Mouse (Mus musculus) cerebellum, adult 9-10 months (tissue): Measurements from ENCODE around the gene Gm10401.

Experiments used
- DNase-seq: peaks from one replicate; pipeline ENCODE4 v3.0.0; 2022

The Gm10401 gene

DNA sequence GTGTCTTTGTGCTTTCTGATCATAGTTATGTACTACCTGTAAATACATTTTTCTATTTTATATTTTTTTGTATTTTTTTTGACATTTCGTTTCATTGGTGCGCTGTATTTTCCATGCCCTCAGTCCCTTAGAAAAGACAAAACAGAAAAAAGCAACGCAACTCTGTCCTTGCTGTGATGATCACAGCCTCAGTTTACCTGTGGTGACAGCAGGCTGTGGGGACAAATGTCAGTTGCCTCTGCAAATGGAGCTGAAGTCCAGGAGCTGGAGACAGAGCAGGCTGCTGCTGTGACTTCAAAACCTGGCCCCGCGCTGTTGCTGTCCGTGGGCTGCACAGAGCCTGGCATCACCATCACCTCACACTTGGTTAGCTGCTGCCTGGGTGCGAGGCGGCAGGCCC, at the start of gene Gm10401:
Gm10401 (minus strand) TSS at position 101 of the 400 bp plus-strand sequence.
- DNase-seq = no peak

DNA sequence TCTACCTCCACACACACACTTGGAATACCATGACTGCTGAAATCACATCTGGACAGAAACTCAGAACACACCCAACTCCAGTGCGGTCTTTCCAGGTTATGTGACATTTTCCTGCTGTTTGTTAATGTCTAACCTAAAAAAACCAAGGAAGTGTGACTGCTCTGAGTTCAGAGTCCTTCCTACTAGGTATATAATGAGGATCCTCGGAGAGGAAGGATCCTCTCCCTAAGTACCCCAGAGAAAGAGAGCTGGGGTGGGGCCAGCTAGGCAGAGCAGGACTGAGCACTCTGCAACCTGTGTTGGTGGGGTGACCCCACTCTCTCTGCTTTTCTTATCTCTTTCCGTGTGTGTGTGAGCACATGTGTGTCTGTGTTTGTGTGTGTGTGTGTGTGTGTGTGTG, 49.3 kb upstream of the Gm10401 start:
- no peak for DNase-seq

DNA sequence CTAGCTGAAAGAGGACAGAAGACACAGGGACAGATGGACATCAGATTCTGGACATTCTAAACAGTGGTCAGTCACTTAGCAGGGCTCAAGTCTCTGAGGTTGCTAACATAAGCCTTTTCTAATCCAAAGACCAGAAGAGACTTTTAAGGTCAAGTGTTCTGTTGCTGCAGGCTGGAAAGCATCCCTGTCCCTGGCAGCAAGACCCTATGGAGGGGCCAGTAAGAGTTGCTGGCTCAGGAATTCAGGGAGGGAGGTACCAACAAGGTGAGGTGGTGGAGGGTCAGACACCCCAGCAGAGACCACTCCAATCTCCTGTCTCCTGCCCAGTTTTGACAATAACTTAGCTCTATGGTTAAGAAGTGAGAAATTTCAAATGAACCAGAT, 48.6 kb upstream of the Gm10401 start:
- DNase-seq = no peak

DNA sequence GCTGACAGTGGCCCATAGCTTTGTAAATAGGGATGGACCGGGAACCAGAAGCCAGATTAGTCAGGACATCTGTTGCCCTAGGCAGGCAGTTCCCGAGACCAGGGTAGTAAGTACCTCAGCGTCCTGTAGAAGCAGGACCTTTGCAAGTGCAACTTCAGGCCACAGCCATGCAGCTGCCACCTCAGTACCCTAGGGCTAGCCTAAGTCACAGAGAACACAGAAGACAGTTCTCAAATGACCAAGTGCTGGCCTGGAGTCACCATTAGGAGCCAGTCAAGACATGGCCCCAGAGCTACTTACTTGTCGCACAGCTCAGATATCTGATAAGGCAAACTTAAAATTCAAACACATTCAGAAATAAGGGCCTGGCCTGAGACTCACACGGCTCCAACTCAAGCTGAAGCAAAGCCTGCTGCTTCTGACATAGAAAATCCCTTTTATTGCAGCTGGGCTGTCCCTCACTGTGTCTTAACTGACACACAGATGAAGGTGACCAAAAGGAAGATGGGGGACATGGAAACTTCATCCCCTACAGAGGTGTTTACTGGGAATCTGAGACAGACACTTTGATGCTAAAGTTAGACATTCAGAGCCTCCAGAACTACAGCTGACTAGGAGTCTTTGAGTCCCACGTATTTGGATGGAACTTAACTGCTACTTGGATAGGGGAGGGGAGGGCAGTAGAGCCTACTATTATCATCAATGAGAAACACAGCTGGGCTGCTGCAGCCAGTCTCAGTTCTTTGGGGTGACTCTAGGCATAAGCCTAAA, 48.1 kb upstream of the Gm10401 start:
- no peak for DNase-seq

DNA sequence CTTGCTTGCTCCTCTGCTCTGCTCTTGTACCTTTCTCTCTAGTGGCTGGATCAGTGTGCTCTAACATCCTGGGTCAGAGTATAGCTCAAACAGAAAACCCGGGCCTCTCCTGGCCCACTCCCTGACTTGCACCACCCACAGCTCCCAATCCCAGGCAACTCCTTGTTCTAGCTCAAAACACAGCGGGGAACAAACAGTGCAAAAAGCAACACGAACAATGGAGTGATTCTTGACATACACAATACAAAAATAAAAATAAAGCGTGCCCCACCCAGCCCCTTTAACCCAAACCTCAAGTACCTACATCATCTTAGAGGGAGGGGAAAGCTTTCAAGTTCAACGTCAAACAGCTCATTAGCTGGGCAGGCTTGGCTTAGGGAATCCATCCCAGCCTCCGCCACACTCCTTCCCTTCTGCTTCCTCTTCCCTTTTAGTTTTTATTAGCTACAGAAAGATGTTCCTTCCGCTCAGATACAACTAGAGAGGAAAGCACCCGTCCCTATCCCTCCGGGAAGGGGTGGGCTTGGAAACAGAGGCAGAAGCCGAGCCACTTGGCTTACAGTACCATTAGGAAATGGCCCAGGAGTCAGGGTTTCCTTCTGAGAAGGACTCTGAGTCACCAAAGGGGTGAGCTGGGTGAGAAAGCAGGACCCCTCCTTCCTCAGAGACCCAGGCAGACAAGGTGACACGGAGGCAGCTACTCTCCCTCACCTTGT, 47.3 kb upstream of the Gm10401 start:
- no peak for DNase-seq

DNA sequence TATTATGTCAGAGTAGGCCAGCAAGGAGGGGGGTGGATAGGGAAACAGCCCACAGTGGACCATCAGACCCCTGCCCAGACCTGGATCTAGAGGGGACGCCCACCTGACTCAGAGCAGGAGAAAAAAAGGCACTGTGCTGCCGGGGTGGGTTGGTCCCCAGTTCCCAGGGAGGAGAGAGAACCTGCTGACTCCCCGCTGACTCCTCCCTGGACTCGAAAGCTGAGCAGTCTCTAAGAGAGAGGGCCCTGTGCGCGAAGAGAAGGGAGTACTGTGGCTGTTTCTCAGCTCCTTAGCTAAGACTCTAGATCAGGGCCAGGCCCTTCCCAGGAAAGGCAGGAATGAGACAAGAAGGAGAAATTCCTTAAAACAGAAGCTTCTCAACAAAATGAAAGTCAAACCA, 46.4 kb upstream of the Gm10401 start:
- no peak for DNase-seq

DNA sequence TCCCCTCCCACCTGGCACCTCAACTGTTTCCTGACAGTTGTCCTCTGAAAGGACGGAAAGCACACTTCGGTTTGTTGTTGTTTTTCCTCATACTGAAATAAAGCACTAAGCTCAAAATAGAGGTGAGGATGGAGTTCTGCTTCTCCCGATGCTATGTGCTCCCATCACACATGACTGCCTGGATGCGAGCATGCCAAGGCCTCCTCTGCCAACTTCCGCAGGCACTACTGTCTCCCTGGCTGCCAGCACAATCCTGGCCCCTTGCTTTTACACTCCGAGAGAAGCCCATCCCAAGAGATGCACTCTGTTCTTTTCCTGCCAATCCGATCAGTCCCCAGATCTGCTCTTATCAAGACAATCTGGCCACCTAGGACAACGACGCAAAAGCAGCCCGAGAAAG, 45.5 kb upstream of the Gm10401 start:
- peak; percentile 50 for DNase-seq

DNA sequence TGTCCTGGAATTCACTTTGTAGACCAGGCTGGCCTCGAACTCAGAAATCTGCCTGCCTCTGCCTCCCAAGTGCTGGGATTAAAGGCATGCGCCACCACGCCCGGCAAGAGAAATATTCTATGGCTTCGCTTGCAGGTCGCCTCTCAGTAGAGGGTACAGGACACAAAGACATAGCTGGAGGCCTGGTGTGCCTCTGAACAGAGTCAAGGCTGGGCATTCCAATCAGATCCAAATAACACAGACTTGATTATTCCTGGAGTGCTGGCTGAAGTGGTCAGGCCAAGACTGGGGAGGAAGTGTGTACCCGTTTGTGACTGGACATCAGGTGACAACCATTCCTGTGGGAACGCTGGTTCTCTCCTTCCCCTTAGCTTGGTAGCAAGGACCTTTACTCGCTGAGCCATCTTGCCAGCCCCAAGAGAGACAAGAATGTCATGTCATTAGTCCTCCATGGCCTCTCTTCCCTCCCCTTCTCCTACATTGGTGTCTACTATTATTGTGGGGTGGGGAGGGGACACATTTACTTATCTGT, 44.1 kb upstream of the Gm10401 start:
- no peak for DNase-seq

DNA sequence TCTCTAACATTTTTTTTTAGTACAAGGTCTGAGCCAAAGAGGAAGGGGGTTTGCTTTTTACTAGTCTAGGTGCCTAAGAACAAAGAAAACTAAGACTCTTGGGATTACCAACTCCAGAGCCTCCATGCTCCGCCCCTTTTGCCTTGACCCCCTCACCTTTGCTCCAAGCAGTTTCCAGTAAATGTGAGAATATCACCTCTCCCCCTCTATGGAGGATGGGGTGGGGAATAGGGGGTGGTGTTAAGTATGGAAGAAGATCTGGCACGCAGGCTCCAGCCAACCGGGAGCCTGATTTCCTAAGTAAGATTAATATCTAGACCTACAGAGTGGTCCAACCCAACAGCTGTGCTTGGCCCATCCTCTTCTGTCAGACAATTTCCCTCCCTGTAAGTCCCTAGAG, 42.6 kb upstream of the Gm10401 start:
- DNase-seq = no peak

DNA sequence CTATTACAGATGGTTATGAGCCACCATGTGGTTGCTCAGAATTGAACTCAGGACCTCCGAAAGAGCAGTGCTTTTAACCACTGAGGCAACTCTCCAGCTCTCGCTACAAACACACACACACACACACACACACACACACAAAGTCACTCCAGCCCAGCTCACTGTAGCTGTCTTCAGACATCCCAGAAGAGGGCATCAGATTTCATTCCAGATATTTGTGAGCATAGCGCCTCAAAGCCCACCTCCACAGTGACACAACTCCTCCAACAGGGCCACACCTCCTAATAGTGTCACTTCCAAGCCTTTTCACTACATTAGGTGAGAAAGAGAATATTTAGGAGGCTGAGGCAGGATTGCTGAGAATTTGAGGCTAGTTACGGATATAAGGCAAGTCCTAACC, 41.0 kb upstream of the Gm10401 start:
- DNase-seq = no peak

DNA sequence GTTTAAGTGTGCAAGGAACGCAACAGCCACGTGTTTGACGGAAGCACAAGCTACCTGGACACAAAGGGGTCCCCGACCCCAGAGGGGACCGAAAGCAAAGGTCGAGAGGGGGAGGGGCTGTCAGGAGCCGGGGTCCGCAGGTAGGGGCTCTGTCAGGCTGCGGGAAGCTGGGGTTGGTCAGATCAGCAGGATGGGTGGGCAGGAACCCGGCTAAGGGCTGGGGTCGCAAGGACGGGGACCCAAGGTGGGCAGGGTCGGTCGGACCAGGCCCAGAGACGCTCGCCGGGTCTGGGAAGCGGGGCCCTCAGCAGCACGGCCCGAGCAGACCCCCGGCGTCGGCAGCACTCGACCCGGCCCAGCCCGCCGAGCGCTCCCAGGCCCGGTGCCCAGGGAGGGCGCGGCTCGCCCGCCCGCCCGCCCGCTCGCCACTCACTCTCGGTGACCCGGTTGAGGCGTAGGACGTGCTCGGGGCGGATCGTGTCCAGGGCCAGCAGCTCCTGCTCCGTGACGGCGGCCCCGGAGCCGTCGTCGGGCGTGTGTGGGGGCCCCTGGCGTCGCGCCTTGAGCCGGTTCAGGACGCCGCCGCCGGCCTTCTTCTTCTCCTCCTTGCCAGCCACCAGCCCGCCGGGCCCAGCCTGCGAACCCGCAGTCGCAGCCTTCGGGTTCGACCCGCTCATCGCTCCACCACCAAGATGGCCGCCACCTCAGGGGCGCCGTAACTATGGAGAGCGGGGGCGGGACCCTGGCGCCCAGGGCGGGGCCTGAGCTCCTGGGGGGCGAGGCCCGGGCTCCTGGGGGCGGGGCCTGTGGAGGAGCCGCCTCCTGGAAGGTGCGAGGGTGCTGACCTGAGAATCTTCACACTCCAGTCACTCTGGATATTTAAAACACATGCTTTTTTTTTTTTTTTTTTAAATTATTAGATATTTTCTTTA, 36.4 kb upstream of the Gm10401 start, which contains the start of gene Unc119b:
Unc119b (minus strand) TSS at position 742 of the 932 bp plus-strand sequence.
- peak; percentile 90 for DNase-seq

DNA sequence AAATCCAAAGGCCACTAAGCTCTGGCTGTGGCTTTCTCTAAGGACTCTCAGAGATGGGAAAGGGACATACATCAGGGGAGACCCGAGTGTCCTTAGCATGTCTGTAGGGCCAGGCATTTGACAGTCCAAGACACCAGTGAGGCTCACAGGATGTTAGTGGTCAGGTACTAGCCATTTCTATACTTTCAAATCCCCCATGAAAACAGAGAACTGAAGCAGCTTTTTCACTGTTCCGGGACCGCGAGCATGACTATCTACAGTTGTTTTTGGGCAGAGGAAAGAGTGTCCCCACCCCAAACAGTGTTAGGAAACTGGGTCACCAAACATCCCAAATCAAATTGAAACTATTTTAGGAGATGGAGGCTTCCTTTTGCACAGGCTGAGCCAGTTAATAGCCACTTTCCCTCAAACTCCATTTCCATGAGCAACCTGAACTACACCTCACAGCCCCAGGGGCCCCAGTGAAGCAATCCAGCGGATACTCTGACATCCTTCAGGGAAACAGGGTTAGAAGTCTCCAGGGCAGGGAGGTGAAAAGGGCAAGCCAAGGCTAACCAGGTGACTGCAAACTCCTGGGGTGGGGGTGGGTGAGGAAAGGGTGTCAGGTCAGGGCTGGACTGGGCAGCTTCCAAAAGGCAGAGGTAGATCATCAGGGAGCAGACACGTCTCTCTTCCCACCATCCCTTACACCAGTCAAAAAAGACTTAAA, 35.4 kb upstream of the Gm10401 start:
- no peak for DNase-seq

DNA sequence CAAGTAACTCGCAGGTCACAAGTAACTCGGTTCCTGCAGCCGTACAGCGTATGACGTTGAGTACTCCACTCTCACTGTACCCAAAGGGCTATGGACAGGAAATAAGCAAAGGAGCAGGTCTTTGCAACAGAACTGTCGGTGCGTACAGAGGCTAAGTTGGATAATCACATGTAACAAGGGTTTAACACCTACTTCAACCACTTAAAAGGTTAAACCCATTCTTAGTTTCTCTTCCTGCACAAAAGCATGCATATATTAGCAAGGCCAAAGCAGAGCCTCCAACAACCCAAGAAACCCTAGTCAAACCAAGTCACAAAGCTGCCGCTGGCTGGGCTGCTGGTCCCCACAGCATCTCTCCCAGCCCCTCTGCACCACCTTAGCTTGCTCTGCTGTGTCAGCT, 34.4 kb upstream of the Gm10401 start:
- no peak for DNase-seq

DNA sequence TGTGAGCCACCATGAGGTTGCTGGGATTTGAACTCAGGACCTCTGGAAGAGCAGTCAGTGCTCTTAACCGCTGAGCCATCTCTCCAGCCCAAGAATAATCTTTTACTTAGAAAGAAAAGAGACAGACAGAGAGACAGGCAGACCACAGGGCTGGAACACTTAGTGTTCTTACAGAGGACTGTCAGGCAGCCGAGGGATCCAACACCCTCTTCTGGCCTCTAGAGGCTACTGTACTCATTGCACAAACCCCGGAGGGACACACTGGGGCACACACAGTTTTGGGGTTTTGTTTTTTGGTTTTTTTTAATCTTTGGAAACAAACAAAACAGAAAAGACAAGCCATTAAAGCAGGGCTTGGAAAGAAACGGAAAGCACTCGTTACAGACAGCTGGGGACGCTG, 31.2 kb upstream of the Gm10401 start:
- no peak for DNase-seq

DNA sequence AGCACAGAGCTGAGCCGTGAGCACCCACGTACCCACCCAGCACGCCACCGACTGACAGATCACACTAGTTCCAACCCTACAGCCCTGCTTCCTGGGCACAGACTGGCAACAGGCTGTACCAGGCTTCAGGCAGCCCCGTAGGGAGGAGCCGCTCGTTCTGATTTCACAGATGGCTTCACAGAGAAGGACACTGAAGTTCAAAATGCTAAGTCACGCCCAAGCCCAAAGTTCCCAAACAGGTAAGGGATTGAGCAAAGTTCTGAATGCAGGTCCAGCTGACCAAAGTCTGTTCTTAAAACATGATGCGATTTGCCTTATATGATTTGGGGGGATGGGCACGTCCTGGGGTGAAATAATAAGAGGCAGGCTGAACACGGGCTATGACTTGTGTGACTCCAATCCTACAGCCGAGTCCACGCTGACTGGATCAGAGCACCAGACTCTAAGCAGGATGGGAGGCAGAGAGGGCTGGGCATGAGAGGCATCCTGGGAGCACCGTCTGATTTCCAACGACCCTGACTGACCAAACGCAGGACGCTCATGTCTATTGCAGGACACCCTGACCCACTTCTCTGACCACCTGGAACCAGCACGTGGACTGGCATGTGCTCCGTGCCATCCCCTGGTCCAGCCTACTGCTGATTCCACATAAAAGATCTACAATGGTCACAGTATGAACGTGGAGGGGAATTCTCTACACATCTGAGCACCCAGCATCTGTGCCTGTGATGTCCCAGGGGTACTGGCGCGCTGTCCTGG, 29.5 kb upstream of the Gm10401 start:
- DNase-seq = peak; percentile 58

DNA sequence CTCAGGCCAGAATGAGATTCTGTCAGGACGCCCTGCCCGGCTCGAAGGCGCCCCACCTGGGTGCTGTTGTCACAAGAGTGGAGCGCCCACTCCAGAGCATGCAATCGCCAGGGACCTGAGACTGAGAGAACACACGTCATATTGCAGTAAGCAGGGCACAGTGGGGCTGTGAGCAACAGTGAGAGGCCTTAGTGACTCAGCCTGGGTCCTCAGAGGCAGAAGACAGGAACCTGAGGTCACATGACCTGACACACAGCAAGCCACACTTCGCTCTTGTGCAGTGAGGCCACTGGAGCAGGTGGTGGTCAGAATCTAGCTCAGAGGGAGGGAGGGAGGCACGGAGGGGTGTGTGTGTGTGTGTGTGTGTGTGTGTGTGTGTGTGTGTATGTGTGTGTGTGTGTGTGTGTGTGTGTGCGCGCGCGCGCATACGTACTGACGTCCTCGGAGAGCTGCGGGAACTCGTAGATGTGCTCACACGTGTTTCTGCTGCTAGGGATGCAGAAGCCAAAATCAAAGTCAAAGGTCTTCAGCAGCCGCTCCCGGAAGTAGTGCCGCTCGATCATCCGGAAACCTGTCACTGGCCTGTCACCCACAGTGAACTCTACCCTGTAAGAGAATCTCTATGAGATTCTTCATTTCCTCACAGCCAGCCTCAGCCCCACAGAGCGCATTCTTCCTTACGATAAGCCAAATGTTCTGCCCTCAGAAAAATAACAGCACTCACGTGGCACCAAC, 28.6 kb upstream of the Gm10401 start:
- DNase-seq = peak; percentile 45

DNA sequence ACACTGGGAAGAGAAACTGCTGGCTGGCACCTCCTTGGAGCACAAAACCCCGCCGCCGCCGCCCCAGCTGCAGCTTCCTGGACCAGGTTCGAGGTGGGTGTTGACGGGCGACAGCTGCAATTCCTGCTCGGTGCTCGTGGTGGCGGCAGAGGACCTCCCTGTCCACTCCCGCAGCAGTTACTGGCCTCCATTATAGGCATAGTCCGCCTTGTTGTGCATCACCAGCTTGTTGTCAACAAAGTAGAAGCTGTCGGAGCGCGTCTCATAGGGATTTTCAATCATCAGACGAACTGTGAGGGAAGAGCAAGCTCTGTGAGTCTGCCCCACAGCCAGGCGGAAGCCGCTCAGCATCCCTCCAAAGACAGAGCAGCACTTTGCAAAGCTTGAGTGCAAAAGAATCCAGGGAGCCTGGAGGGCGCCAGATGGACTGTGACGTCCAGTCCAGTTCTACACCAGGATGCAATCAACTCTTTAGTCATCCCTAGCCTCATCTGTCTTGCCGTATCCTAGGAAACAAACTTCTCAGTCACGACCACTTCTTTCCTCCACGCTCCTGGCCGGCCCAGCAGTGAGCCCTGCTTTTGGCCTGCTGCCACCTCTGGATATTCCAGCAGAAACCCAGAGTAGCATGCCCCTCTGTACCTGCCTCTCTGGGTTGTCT, 27.2 kb upstream of the Gm10401 start:
- peak; percentile 90 for DNase-seq

DNA sequence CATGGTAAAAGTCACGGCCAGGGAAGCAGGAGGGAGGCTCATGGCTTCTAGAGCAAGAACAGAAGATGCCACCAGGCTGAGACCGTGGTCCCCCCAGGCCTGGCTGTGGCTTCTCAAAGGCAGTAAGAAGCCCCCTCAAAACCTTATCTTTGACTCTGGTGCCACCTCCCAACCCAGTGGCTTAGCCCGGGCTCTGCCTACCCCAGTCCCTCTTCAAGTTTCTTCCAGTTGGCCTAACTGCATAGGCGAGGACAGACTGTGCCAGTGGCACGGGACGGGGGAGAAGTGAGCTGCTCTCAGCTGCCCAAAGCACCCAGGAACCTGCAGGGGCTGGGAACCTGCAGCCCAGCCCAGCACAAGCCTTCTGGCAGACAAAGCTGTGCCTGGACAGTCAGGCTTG, 26.6 kb upstream of the Gm10401 start:
- no peak for DNase-seq

DNA sequence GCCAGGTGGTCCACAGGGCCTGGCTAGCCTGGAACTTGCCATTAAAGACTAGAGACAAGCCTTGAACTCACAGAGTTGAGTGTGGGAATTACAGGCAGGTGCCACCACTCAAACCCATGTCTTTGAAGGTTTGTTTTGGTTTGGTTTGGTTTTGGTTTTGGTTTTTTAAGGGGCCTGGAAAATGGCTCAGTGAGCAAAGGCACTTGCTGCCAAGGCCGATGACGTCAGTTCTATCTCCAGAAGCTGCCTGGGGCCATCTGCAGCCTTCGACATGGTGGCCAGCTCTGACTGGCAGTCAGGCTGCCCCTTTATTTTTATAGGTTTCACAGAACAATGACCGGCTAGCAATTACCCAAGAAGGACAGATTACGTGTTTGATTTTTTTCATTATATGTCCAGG, 22.9 kb upstream of the Gm10401 start:
- DNase-seq = peak; percentile 75

DNA sequence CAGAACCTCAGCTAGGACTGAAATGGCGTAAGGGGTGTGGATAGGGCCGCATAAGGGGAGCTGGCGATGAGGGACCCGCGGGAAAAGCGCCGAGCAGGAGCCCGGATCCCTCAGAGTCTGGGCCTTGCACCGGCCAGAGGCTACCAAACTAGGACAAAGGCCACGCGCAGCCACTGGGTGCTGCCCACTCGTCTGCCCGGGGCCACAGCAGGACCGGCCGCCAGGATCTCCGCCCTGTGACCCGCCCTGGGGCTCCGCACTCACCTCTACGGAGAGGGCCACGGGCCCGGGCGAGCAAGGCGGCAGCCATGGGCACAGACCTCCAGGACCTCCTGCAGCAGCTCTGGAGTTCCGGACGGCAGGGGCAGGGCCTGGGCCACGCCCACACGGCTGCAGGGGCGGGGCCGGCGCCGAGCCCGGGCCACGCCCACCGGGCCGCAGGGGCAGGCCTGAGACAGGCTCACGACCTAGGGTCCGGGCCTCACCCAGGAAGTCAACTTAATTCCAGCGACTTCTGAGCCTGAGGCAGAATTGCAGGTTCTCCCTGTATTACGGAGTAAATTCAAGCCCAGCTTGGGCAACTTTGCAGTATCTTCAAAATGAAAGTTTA, 21.0 kb upstream of the Gm10401 start, which contains the start of gene Acads:
Acads (minus strand) TSS at position 386 of the 610 bp plus-strand sequence.
- DNase-seq = no peak
